Mouse (Mus musculus): ENCODE data around the gene Enah.

Gene Enah

DNA sequence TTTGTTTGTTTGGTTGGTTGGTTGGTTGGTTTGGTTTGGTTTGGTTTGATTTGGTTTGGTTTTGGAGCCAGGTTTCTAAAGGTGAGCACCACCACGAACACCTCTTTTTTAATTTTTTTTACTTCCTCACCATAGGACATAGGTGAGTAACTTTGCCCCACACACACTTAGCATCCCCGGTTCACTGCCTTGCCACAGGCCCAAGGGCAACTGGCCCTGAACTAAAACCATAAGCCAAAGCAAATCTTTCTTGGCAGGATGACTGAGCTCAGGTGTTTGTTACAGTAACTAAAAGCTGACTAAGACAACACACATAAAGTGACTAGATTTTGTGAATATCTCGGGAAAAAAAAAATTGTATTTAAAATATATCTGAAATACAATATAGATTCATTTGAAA lies 172.4 kb downstream of the Enah start:
- DNase-seq (ENCODE audit: low spot score in 2 of 2), result no peak
